Mouse (Mus musculus) G1E (cell line): Measurements from ENCODE around the gene Mum1.

ENCODE experiments used
- CTCF ChIP-seq: IDR thresholded peaks from 2 replicates; pipeline ENCODE4 v1.5.1; 2012; ENCODE audit warnings: low read depth, low read length, inconsistent platforms, mixed read lengths
- GATA1 ChIP-seq: IDR thresholded peaks from 2 replicates; pipeline ENCODE4 v1.6.1; 2012; ENCODE audit warnings: borderline replicate concordance, low read length, inconsistent platforms, mixed read lengths
- POLR2AphosphoS5 ChIP-seq: IDR thresholded peaks from 2 replicates; pipeline ENCODE4 v1.6.1; 2012; ENCODE audit warnings: low read depth, low read length, inconsistent platforms; ENCODE audit not compliant: insufficient replicate concordance
- TAL1 ChIP-seq: conservative IDR thresholded peaks from 2 replicates; pipeline ENCODE4 v1.6.1; 2012; ENCODE audit warnings: low read depth, low read length, inconsistent platforms, mixed read lengths

DNA sequence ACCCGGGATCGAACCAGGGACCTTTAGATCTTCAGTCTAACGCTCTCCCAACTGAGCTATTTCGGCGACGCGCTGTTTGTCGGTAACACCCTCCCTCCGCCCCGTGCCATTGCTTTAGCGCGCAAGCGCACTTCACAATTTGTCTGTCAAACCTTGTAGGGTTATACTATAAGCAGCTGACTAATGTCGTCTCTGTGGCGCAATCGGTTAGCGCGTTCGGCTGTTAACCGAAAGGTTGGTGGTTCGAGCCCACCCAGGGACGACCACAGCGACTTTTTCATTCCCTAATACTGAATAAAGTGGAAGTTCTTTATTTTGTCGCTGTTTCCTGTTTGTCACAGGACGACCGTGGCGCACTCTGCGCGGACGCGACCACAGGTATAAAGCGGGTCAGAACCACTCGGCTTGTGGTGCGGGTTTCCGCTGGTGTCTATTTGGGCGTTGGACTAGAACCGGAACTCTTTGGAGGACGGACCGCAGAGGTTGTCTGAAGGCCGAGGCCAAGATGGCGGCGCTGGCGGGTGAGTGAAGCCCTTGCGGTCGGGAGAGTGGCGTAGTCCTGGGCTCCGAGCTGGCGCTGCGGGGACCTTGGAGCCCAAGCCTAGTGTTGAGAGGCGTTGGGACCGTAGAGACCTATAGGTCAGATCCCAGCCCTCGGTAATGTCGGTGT is 22.9 kb downstream of the Mum1 start, which contains the start of gene Ndufs7:
- TF ChIP-seq CTCF, result no peak
- no peak for TF ChIP-seq GATA1
- TF ChIP-seq POLR2AphosphoS5, result no peak
- no peak for TF ChIP-seq TAL1
